Mouse (Mus musculus) ES-CJ7 (cell line): ENCODE measurements around the gene Ppp1r13b.

Source experiments
- DNase-seq: peaks from one replicate; pipeline ENCODE4 v3.0.0; 2011; ENCODE audit warnings: low read depth, low spot score

Gene Ppp1r13b

GRCm38 (mm10) chr12:111916514-111917217, 8.8 kb upstream of the Ppp1r13b start:
- no peak for DNase-seq

DNA sequence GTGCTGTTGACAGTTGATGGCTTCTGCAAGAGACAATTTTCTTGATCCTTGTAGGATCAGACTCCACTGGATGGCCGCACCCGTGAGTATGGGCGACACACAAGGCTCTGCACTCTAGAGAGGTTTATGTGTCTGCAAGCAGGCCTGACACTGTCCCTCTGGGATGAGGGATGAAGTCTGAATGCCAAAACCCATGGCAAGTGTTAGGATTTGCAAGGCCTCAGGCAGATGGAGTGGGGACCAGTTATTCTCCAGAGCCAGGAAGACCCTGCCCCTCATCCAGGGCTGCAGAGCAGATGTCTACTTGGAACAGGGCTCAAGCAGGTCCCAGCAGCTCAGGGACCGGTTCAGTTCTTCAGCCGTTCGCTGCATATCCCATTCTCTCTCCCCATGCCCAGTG, 7.9 kb upstream of the Ppp1r13b start:
- no peak for DNase-seq

- no peak for DNase-seq
Observed at GRCm38 (mm10) chr12:111914031-111914430, 6.1 kb upstream of the Ppp1r13b start.

GRCm38 (mm10) chr12:111912802-111913201, 4.9 kb upstream of the Ppp1r13b start:
- DNase-seq: no peak

GRCm38 (mm10) chr12:111911796-111912195, 3.9 kb upstream of the Ppp1r13b start:
- DNase-seq: no peak

- DNase-seq: no peak
Observed at GRCm38 (mm10) chr12:111911171-111911760, 3.4 kb upstream of the Ppp1r13b start.

GRCm38 (mm10) chr12:111908997-111909550, 1.2 kb upstream of the Ppp1r13b start:
- DNase-seq: no peak

DNA sequence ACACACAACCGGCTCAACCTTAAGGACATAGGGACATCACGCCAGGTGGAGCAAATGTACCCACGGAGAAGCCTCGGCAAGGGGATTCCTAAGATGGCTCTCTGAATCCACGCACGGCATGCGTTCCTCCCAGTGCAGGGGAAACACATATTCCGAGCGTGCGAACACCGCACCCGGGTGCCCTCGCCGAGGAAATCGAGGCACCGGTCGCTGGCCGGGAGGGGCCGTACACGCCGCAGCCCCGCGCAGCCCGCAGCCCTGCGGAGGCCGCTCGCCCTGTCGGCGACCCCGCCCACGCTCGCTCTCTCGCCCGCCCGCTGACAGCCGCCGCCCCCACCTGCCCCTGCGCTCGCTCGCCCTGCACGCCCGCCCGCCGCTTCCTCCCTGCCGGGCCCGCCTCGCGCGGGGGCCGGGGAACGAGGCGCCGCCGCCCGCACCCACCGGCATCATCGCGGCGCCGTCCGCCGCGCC, 454 bp downstream of the Ppp1r13b start:
- DNase-seq: peak; percentile 19

DNA sequence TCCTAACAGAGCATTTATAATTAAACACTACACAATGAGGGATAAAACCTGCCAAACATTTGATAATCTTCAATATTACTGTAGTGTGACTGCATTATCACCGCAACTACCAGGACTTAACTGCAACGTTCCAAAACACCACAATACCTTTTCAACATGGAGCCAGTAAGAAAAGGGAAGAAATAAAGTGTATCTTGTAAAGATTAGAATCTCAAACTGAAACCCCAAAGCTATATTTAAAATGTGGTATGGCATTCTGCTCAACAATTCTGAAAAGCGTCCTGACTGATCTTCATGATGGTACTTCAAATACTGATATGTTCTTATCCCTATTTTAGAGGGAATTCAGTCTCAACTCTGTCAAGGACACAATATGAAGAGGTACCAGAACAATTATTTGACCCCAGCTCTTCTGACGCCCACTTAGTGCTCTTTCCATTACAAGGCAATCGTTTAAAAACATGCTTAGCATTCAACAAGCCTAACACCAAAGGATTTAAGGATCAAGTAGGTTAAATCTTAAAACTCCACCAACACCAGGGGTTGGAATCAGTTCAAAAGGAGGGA, 1.5 kb downstream of the Ppp1r13b start:
- no peak for DNase-seq

GRCm38 (mm10) chr12:111902488-111902887, 5.4 kb downstream of the Ppp1r13b start:
- no peak for DNase-seq

GRCm38 (mm10) chr12:111901105-111901875, 6.6 kb downstream of the Ppp1r13b start:
- no peak for DNase-seq

DNA sequence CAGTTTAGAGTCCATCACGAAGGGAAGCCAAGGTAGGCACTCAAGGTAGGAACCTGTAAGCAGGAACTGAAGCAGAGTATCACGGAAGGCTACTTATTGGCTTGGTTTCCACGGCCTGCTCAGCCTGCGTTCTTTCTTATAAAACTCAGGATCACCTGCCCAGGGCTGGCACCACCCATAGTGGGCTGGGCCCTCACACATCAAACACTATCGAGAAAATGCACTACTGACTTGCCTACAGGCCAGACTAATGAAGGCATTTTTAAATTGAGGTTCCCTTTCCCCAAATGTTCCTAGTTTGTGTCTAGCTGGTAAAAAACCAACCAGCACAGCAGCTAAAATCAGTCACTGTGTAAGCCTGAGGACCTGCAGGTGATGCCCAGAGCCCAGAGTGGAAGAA, 8.3 kb downstream of the Ppp1r13b start:
- DNase-seq: no peak

- no peak for DNase-seq
Observed at GRCm38 (mm10) chr12:111898686-111899085, 9.2 kb downstream of the Ppp1r13b start.

DNA sequence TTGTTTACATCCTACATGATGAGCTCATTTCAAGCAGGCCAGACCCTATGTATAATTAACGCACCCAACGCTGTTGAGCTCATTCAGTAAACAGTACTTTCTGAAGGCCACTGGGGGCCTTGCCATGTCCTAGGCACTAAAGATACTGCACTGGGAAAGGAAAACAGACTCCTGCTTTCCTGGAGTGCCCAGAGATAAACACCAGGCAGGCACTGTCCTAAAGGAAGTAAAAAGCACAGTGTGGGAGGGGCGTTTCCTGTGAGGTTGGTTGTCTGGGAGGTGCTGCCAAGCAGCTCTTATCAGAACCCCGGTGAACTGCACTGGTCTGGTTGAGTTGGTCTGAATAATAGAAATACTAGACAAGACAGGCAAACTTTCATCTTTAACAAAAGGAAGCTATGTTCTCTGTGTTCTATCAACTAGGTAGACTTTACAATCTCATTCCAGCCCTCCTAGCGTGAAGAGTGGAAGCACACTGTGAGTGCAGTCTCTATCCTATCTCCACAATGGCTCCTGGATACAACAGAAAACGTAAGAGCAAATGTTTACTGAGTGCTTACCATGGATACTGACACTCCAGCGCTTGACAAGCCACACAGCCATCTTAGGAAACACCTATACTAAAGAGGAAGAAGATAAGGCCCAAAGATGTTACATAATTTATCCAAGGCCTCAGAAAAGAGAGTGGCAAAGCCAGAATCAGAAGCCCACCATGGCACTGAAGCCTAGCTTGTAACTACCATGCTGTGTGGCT, 10.8 kb downstream of the Ppp1r13b start:
- DNase-seq: no peak

GRCm38 (mm10) chr12:111894082-111894481, 13.8 kb downstream of the Ppp1r13b start:
- no peak for DNase-seq

DNA sequence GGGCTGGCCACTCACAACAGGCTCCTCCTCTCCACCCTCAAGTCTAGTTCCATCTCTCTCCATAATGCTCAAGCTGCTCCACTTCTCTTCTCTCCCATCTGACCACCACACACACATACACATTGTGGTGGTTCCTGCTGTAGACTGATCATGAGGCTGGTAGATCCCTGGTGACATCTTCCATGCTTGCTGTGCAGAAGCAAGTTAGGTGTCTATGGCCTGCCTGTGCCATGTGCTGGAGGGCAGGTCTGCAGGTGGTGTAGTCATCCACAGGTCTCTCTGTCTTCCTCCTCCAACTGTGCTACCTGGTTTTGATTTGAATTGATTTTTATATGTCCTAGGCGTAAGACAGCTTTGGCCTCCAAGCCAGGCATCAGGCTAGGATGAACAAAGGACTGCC, 14.9 kb downstream of the Ppp1r13b start:
- no peak for DNase-seq

- DNase-seq: no peak
Observed at GRCm38 (mm10) chr12:111891800-111892199, 16.1 kb downstream of the Ppp1r13b start.

DNA sequence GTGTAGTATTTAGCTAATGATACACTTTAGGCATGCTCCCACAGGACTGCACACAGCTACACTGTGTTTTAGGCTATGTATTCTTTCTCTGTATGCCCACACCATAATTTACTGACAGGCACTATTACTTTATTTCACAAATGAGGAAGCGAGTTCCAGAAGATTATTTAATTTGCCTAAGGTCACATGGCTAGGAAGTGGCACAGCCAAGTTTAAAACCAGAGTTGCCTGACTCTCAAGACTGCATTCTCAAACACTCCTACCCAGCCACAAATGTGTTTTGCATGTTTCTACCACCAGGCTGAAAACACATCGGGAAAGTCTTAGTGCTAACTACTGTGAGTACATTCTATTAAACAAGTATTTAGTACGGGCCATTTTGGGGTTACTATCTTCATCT, 18.7 kb downstream of the Ppp1r13b start:
- DNase-seq: no peak

DNA sequence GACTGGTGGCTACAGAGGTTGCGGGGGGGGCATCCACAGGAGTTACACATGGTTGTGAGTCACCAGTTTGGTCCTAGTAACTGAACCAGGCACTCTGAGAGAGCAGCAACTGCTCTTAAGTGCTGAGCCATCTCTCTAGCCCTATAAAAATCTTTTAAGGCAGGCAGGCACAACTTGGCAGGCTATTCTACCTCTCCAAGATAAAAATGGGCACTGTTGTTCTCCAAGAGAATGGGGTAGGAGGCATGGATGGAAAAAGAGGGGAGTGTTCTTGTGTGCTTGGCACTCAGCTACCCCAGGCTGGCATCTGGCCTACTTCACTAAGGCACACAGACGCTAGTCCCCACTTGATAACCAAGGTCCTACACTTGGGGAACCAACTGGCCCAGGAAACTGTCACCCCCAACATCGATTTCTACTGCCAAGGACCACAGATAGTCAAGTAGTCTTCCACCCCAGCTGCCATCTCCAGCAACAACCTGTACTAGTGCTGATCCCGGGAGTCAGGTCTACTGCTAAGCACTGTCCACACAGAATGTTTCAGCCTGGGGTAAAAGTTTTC, 19.5 kb downstream of the Ppp1r13b start:
- DNase-seq: no peak

- no peak for DNase-seq
Observed at GRCm38 (mm10) chr12:111887005-111887404, 20.9 kb downstream of the Ppp1r13b start.

- no peak for DNase-seq
Observed at GRCm38 (mm10) chr12:111882852-111883251, 25.1 kb downstream of the Ppp1r13b start.
